Mouse (Mus musculus) limb, embryonic 12.5 days (tissue): ENCODE measurements at regions not wholly inside any gene's neighbourhood (a gene's known extent, or its start where the extent isn't known, plus 50 kb on each side); places are given as distances from the start of the nearest gene placed in this dataset.

Experiments
- ATAC-seq: fragments of 200-750 bp; cut with Nextera tagmentation; 2 replicates; pipeline ENCODE4 v1.8.0; 2017; ENCODE audit warnings: low read depth, moderate TSS enrichment; ENCODE audit not compliant: insufficient number of reproducible peaks, insufficient read depth, low FRiP score, low TSS enrichment
- H3K27ac ChIP-seq: fragments of 300-500 bp; sonication (generic); 2 replicates; pipeline ENCODE4 v1.5.1; 2016; ENCODE audit warnings: mild to moderate bottlenecking, moderate library complexity
- H3K27me3 ChIP-seq: fragments of 300-500 bp; sonication (generic); 2 replicates; pipeline ENCODE4 v1.6.1; 2016; ENCODE audit warnings: mild to moderate bottlenecking, moderate library complexity
- H3K36me3 ChIP-seq: fragments of 300-500 bp; sonication (generic); 2 replicates; pipeline ENCODE4 v1.6.1; 2016; ENCODE audit warnings: mild to moderate bottlenecking, moderate library complexity
- H3K4me1 ChIP-seq: fragments of 300-500 bp; sonication (generic); replicated peaks from 2 replicates; pipeline ENCODE4 v1.6.1; 2016
- H3K4me2 ChIP-seq: fragments of 300-500 bp; sonication (generic); 2 replicates; pipeline ENCODE4 v1.6.1; 2016; ENCODE audit warnings: mild to moderate bottlenecking, moderate library complexity
- H3K4me3 ChIP-seq: fragments of 300-500 bp; sonication (generic); replicated peaks from 2 replicates; pipeline ENCODE4 v1.5.1; 2016; ENCODE audit warnings: mild to moderate bottlenecking
- H3K9ac ChIP-seq: fragments of 300-500 bp; sonication (generic); replicated peaks from 2 replicates; pipeline ENCODE4 v1.6.1; 2016; ENCODE audit warnings: mild to moderate bottlenecking, moderate library complexity
- H3K9me3 ChIP-seq: fragments of 300-500 bp; sonication (generic); 2 replicates; pipeline ENCODE4 v1.6.1; 2016; ENCODE audit warnings: mild to moderate bottlenecking, moderate library complexity
- WGBS: fragments of 180-500 bp; shearing (Covaris S2); methylation state at CpG from one replicate; pipeline ENCODE4 v1.1.7; 2016; 5-methylcytosine and 5-hydroxymethylcytosine counted together

GRCm38 (mm10) chr8:34546815-34547214 lies 435.3 kb upstream of the Gm10131 start:
- Histone ChIP-seq H3K9me3 (no peaks in the 10 kb centered on the region), H3K36me3 (no peaks in the 10 kb centered on the region), H3K27ac (no peak overlapping the region), H3K9ac (no peak overlapping the region), H3K27me3 (no peaks in the 10 kb centered on the region), H3K4me1 (peaks cover 16% of the 10 kb centered on the region), H3K4me2 (peak overlapping the region; percentile 46), H3K4me3 (no peak overlapping the region; the same call in 1 of the 2 replicates)
- no peak for ATAC-seq
- WGBS, result 15% methylated on average over 9 of the region's 11 CpGs

GRCm38 (mm10) chr8:34542361-34543038 lies 431.0 kb upstream of the Gm10131 start:
- ATAC-seq, result no peak
- Histone ChIP-seq H3K4me1 (peaks cover 16% of the 10 kb centered on the region), H3K4me2 (no peak overlapping the region), H3K9me3 (no peaks in the 10 kb centered on the region), H3K9ac (no peak overlapping the region), H3K36me3 (no peaks in the 10 kb centered on the region), H3K4me3 (no peak overlapping the region), H3K27me3 (no peaks in the 10 kb centered on the region), H3K27ac (no peak overlapping the region)
- WGBS, result 87% methylated on average over 3 of the region's 3 CpGs

GRCm38 (mm10) chr8:34539232-34539631 lies 427.7 kb upstream of the Gm10131 start:
- Histone ChIP-seq H3K4me2 (no peak overlapping the region), H3K9me3 (no peaks in the 10 kb centered on the region), H3K27me3 (no peaks in the 10 kb centered on the region), H3K27ac (no peak overlapping the region), H3K36me3 (no peaks in the 10 kb centered on the region), H3K9ac (no peak overlapping the region), H3K4me3 (no peak overlapping the region), H3K4me1 (no peaks in the 10 kb centered on the region; the same call in 1 of the 2 replicates)
- ATAC-seq, result no peak
- 53% methylated on average over 4 of the region's 4 CpGs for WGBS

GRCm38 (mm10) chr8:34535434-34535833 lies 423.9 kb upstream of the Gm10131 start:
- ATAC-seq, result no peak
- Histone ChIP-seq H3K27ac (no peak overlapping the region), H3K4me3 (no peak overlapping the region), H3K4me1 (peaks cover 6% of the 10 kb centered on the region), H3K36me3 (no peaks in the 10 kb centered on the region), H3K4me2 (no peak overlapping the region), H3K9ac (no peak overlapping the region), H3K27me3 (no peaks in the 10 kb centered on the region), H3K9me3 (no peaks in the 10 kb centered on the region)
- 78% methylated on average over 3 of the region's 3 CpGs for WGBS

- H3K4me1 ChIP-seq, result peaks cover 11% of the 10 kb centered on the region
- H3K27ac ChIP-seq, result no peak overlapping the region
- H3K36me3 ChIP-seq, result no peaks in the 10 kb centered on the region
- H3K4me3 ChIP-seq, result no peak overlapping the region
- no peaks in the 10 kb centered on the region for H3K27me3 ChIP-seq
- H3K9me3 ChIP-seq, result no peaks in the 10 kb centered on the region
- no peak overlapping the region for H3K9ac ChIP-seq
- H3K4me2 ChIP-seq, result no peak overlapping the region
- WGBS, result 86% methylated on average over 4 of the region's 4 CpGs
- ATAC-seq, result no peak
These were observed 421.9 kb upstream of the Gm10131 start for GRCm38 (mm10) chr8:34533421-34533820.

- ATAC-seq, result peak; percentile 82
- H3K4me2 ChIP-seq, result no peak overlapping the region
These were observed 419.6 kb upstream of the Gm10131 start for GRCm38 (mm10) chr8:34530896-34531679.

GRCm38 (mm10) chr8:34530046-34530445 lies 418.5 kb upstream of the Gm10131 start:
- Histone ChIP-seq H3K4me2 (no peak overlapping the region), H3K4me3 (no peak overlapping the region), H3K36me3 (no peaks in the 10 kb centered on the region), H3K27ac (no peak overlapping the region), H3K27me3 (no peaks in the 10 kb centered on the region), H3K9ac (no peak overlapping the region), H3K9me3 (no peaks in the 10 kb centered on the region), H3K4me1 (peaks cover 11% of the 10 kb centered on the region)
- no peak for ATAC-seq
- 79% methylated on average over 5 of the region's 5 CpGs for WGBS

More at GRCm38 (mm10) chr8:34530896-34531679, 419.6 kb upstream of the Gm10131 start:
- H3K27ac ChIP-seq, result peak overlapping the region; percentile 19; the same call in 1 of the 2 replicates
- no peaks in the 10 kb centered on the region for H3K9me3 ChIP-seq
- H3K4me1 ChIP-seq, result peaks cover 11% of the 10 kb centered on the region
- no peaks in the 10 kb centered on the region for H3K36me3 ChIP-seq
- H3K4me3 ChIP-seq, result no peak overlapping the region
- H3K27me3 ChIP-seq, result no peaks in the 10 kb centered on the region
- WGBS, result 42% methylated on average over 11 of the region's 11 CpGs
- H3K9ac ChIP-seq, result no peak overlapping the region

- H3K4me1 ChIP-seq, result peaks cover 11% of the 10 kb centered on the region
- H3K27me3 ChIP-seq, result no peaks in the 10 kb centered on the region
- ATAC-seq, result no peak
- H3K36me3 ChIP-seq, result no peaks in the 10 kb centered on the region
- no peak overlapping the region for H3K4me3 ChIP-seq
- no peak overlapping the region for H3K9ac ChIP-seq
- no peaks in the 10 kb centered on the region for H3K9me3 ChIP-seq
- WGBS, result 86% methylated on average over 1 of the region's 1 CpGs
- no peak overlapping the region for H3K4me2 ChIP-seq
- H3K27ac ChIP-seq, result no peak overlapping the region
These were observed 417.9 kb upstream of the Gm10131 start for GRCm38 (mm10) chr8:34529452-34529851.

- no peaks in the 10 kb centered on the region for H3K27me3 ChIP-seq
- WGBS, result 84% methylated on average over 3 of the region's 3 CpGs
- H3K4me1 ChIP-seq, result peaks cover 11% of the 10 kb centered on the region
- no peak overlapping the region for H3K4me3 ChIP-seq
- no peaks in the 10 kb centered on the region for H3K9me3 ChIP-seq
- no peak overlapping the region for H3K9ac ChIP-seq
- no peak overlapping the region for H3K4me2 ChIP-seq
- no peak for ATAC-seq
- no peak overlapping the region for H3K27ac ChIP-seq
- H3K36me3 ChIP-seq, result no peaks in the 10 kb centered on the region
These were observed 416.7 kb upstream of the Gm10131 start for GRCm38 (mm10) chr8:34528213-34528612.

- Histone ChIP-seq H3K9me3 (no peaks in the 10 kb centered on the region), H3K4me2 (no peak overlapping the region), H3K27ac (no peak overlapping the region), H3K36me3 (no peaks in the 10 kb centered on the region), H3K27me3 (no peaks in the 10 kb centered on the region), H3K4me1 (peaks cover 3% of the 10 kb centered on the region; the same call in 1 of the 2 replicates), H3K9ac (no peak overlapping the region), H3K4me3 (no peak overlapping the region)
- 79% methylated on average over 4 of the region's 4 CpGs for WGBS
- no peak for ATAC-seq
These were observed 413.7 kb upstream of the Gm10131 start for GRCm38 (mm10) chr8:34525231-34525630.

GRCm38 (mm10) chr8:34523849-34524248 lies 412.3 kb upstream of the Gm10131 start:
- no peak for ATAC-seq

More at GRCm38 (mm10) chr8:34523849-34524248, 412.3 kb upstream of the Gm10131 start:
- H3K9ac ChIP-seq, result no peak overlapping the region
- H3K9me3 ChIP-seq, result no peaks in the 10 kb centered on the region
- no peaks in the 10 kb centered on the region for H3K4me1 ChIP-seq
- no peak overlapping the region for H3K4me2 ChIP-seq
- H3K4me3 ChIP-seq, result no peak overlapping the region
- H3K27ac ChIP-seq, result no peak overlapping the region
- 86% methylated on average over 3 of the region's 3 CpGs for WGBS
- no peaks in the 10 kb centered on the region for H3K27me3 ChIP-seq
- no peaks in the 10 kb centered on the region for H3K36me3 ChIP-seq
